Comparison of ENCODE assay signal across 19 mouse cellular contexts in genomic region chr1:194679147-194679546, GRCm38 (mm10).
A peak's percentile ranks its signal among the peaks of the same experiment; 100 is the strongest.
DNase-seq lines count a peak whose midpoint lies in the region; ATAC-seq and TF ChIP-seq lines count a peak whose summit lies in the region.
"Had no signal": no experiment of that assay in that cellular context is flagged by ENCODE, and none has a peak within 500 bp of the region (broad histone marks: within the 10 kb centered on the region; RNA-seq: fewer than 3 reads in every experiment).

No protein-coding gene starts in this region.

- no peak for TF ChIP-seq CTCF in lung, postnatal 0 days (IDR thresholded peaks at IDR 0.05)
- no peak for TF ChIP-seq CTCF in small intestine, adult 2 months (IDR thresholded peaks at IDR 0.05; ENCODE audit: extremely low read depth, insufficient read length, insufficient replicate concordance, low read depth, low read length)

- no peak overlapping the region for H3K4me2 ChIP-seq in hindbrain, embryonic 16.5 days (ENCODE audit: low read length)
- H3K4me2 ChIP-seq in lung, embryonic 15.5 days, result no peak overlapping the region
- no peak overlapping the region for H3K4me2 ChIP-seq in lung, postnatal 0 days (replicated peaks; ENCODE audit: low read depth, low read length)
- H3K4me2 ChIP-seq: midbrain, embryonic 12.5 days had no signal

- H3K4me3 ChIP-seq in hindbrain, embryonic 10.5 days, result no peak overlapping the region
- no peak overlapping the region for H3K4me3 ChIP-seq in hindbrain, embryonic 16.5 days (ENCODE audit: low read length)
- H3K4me3 ChIP-seq in lung, embryonic 15.5 days, result no peak overlapping the region
- no peak overlapping the region for H3K4me3 ChIP-seq in lung, postnatal 0 days (ENCODE audit: low read depth, low read length)
- H3K4me3 ChIP-seq in small intestine, adult 2 months (ENCODE audit: low read depth, low read length), result no peak overlapping the region
- H3K4me3 ChIP-seq: embryonic facial prominence, embryonic 10.5 days; midbrain, embryonic 12.5 days had no signal

- no peaks in the 10 kb centered on the region for H3K27me3 ChIP-seq in hindbrain, embryonic 10.5 days (ENCODE audit: insufficient read depth, poor library complexity, severe bottlenecking)
- H3K27me3 ChIP-seq in hindbrain, embryonic 16.5 days (replicated peaks; ENCODE audit: control insufficient read depth, insufficient read depth, low read length), result no peaks in the 10 kb centered on the region
- H3K27me3 ChIP-seq in lung, embryonic 15.5 days, result no peaks in the 10 kb centered on the region
- no peaks in the 10 kb centered on the region for H3K27me3 ChIP-seq in lung, postnatal 0 days (replicated peaks; ENCODE audit: insufficient read depth, low read length)
- no peaks in the 10 kb centered on the region for H3K27me3 ChIP-seq in small intestine, adult 2 months (ENCODE audit: control insufficient read depth, insufficient read depth, low read length)
- H3K27me3 ChIP-seq: midbrain, embryonic 12.5 days had no signal

- H3K9me3 ChIP-seq in hindbrain, embryonic 10.5 days, result no peaks in the 10 kb centered on the region
- H3K9me3 ChIP-seq in hindbrain, embryonic 16.5 days (ENCODE audit: control insufficient read depth, low read length), result no peaks in the 10 kb centered on the region
- no peaks in the 10 kb centered on the region for H3K9me3 ChIP-seq in lung, embryonic 15.5 days
- H3K9me3 ChIP-seq in lung, postnatal 0 days (ENCODE audit: low read length), result no peaks in the 10 kb centered on the region
- H3K9me3 ChIP-seq: embryonic facial prominence, embryonic 10.5 days; midbrain, embryonic 12.5 days had no signal

- no peaks in the 10 kb centered on the region for H3K36me3 ChIP-seq in hindbrain, embryonic 10.5 days
- no peaks in the 10 kb centered on the region for H3K36me3 ChIP-seq in hindbrain, embryonic 16.5 days (ENCODE audit: control insufficient read depth, insufficient read depth, low read length)
- H3K36me3 ChIP-seq in lung, embryonic 15.5 days, result no peaks in the 10 kb centered on the region
- H3K36me3 ChIP-seq in lung, postnatal 0 days (ENCODE audit: insufficient read depth, low read length), result no peaks in the 10 kb centered on the region
- H3K36me3 ChIP-seq in small intestine, adult 2 months (ENCODE audit: control insufficient read depth, insufficient read depth, low read length), result no peaks in the 10 kb centered on the region
- H3K36me3 ChIP-seq: embryonic facial prominence, embryonic 10.5 days; midbrain, embryonic 12.5 days had no signal

- ATAC-seq in hindbrain, embryonic 16.5 days, result no peak
- ATAC-seq in lung, embryonic 15.5 days (ENCODE audit: borderline replicate concordance, extremely low read depth, low FRiP score, low TSS enrichment), result 0 out of 2 replicates have a peak, but pooled peaks have one; percentile 29
- no peak for ATAC-seq in lung, postnatal 0 days
- ATAC-seq: activated CD4-positive, CD25-positive, alpha-beta regulatory T cell, adult 4 months; hindbrain, postnatal 0 days had no signal

- H3K4me1 ChIP-seq in hindbrain, embryonic 10.5 days (replicated peaks), result peaks cover 58% of the 10 kb centered on the region
- peaks cover 20% of the 10 kb centered on the region for H3K4me1 ChIP-seq in hindbrain, embryonic 16.5 days (ENCODE audit: control insufficient read depth, insufficient read depth, low read depth, low read length)
- H3K4me1 ChIP-seq in lung, embryonic 15.5 days, result peaks cover 26% of the 10 kb centered on the region
- peaks cover 11% of the 10 kb centered on the region; the same call in 1 of the 2 replicates for H3K4me1 ChIP-seq in lung, postnatal 0 days (ENCODE audit: insufficient read depth, low read depth, low read length)
- H3K4me1 ChIP-seq in small intestine, adult 2 months (ENCODE audit: control insufficient read depth, insufficient read depth, insufficient read length, low read length), result peaks cover 29% of the 10 kb centered on the region

- 0 out of 2 replicates have a peak overlapping the region, but pooled peaks have one; percentile 23 for H3K27ac ChIP-seq in hindbrain, embryonic 10.5 days
- H3K27ac ChIP-seq in hindbrain, embryonic 16.5 days (ENCODE audit: low read depth, low read length), result no peak overlapping the region
- no peak overlapping the region for H3K27ac ChIP-seq in lung, embryonic 15.5 days
- no peak overlapping the region for H3K27ac ChIP-seq in lung, postnatal 0 days (ENCODE audit: low read length)
- H3K27ac ChIP-seq in small intestine, adult 2 months (ENCODE audit: insufficient read depth, low read depth, low read length), result 0 out of 2 replicates have a peak overlapping the region, but pooled peaks have one; percentile 1
- H3K27ac ChIP-seq: hindbrain, postnatal 0 days; midbrain, embryonic 12.5 days; stomach, postnatal 0 days had no signal

- no peak for DNase-seq in hindbrain, embryonic 10.5 days (ENCODE audit: low spot score)
- no peak for DNase-seq in lung, postnatal 0 days (ENCODE audit: low spot score)
- DNase-seq in embryo, embryonic 11.5 days (ENCODE audit: low read depth, low spot score), result peak; percentile 32
- DNase-seq in retina, postnatal 1 day, result no peak
- DNase-seq: cerebellum, adult 8-10 months; gastrocnemius, postnatal 36 days; kidney, postnatal 25 days; left cerebral cortex, postnatal 4 days; lung, postnatal 14 days; spleen, adult 18-20 months; thymus, postnatal 25 days had no signal

- H3K9ac ChIP-seq in hindbrain, embryonic 16.5 days (ENCODE audit: low read depth, low read length), result no peak overlapping the region
- H3K9ac ChIP-seq in lung, embryonic 15.5 days, result no peak overlapping the region
- H3K9ac ChIP-seq in lung, postnatal 0 days (replicated peaks; ENCODE audit: low read depth), result no peak overlapping the region
- H3K9ac ChIP-seq: midbrain, embryonic 12.5 days had no signal

- TF ChIP-seq POLR2A in small intestine, adult 2 months (IDR thresholded peaks at IDR 0.05; ENCODE audit: low read depth, low read length), result no peak

- TF ChIP-seq EP300 in lung, postnatal 0 days (IDR thresholded peaks at IDR 0.05), result no peak

Comparison
In these comparisons a context has a peak if more than half of its experiments do, and no peak if none do; other contexts are left out.
1. H3K27ac ChIP-seq: peak in hindbrain, embryonic 10.5 days (single experiment) and small intestine, adult 2 months (single experiment); none in hindbrain, embryonic 16.5 days (single experiment), lung, embryonic 15.5 days (single experiment) and lung, postnatal 0 days (single experiment).